Mouse (Mus musculus) erythroblast, embryonic 14.5 days (primary cell): Measurements from ENCODE around the gene Spa17.

Experiments used
- GATA1 ChIP-seq: IDR thresholded peaks from 2 replicates; pipeline ENCODE4 v1.6.1; 2012; ENCODE audit warnings: low read length, inconsistent platforms, mixed read lengths
- TAL1 ChIP-seq: IDR thresholded peaks from 3 replicates; pipeline ENCODE4 v1.6.1; 2012; ENCODE audit warnings: low read length, inconsistent platforms, mixed read lengths

DNA sequence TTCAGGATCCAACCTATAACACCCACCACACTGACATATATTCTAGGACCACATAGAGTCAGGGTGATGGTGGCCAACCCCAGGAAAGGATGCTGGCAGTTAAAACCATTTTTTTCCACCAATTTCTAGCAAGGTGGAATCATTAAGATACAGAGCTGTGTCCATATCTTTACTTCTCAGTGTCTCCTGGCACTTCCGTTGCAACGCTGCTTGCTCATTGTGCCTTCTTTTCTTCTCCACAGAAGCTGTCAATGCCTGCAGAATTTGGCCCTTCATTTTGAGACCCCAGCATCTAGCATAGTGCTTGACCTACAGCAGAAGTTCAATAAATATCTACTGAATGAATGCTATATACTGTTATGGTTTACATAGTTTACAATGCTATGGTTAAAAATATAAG is 46.5 kb downstream of the Spa17 start:
- no peak for TF ChIP-seq GATA1
- TF ChIP-seq TAL1 = no peak
